Mouse (Mus musculus) left cerebral cortex, adult 9 months (tissue): ENCODE data around the gene Dlec1.

Experiments
- DNase-seq, 2 experiments: peaks; one replicate each; pipeline ENCODE4 v3.0.0; 2022; ENCODE audit warnings: low spot score in 2 of 2

The Dlec1 gene

DNA sequence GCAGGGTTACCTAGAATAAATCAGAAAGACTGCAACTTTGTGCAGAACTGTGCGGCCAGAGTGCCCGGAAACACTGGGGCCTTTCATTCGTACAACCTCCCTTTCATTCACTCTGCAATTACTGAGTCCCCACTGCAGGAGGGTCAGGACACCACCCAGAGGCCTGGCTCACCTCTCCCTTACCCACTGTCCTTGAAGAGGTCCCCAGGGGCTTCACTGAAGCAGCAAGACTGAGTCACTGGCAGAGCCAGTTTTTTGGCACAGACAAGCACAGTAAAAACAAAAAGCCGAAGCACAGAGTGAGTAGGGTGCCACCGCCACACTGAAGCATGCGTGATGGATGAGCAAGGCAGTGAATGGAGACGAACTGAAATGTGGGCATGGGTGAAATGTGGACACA is 12.8 kb upstream of the Dlec1 start:
- no peak for DNase-seq

DNA sequence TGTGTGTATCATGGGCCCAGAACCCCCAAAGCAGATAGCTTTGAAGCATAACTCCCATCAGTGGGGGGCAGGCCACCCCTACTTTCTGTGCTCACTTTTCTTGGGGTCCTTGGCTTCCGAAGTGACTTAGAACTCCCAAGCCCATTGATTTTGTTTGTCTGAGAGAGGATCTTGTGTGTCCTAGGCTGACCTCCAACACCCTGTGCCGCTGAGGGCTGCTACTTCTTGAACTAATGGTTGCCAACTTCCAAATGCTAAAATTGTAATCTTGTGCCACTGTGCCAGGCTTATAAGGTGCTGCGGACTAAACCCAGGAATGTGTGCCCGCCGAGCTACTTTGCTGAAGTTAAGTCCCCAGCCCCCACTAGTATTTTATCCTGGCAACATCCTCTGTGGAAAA is 11.8 kb upstream of the Dlec1 start:
- DNase-seq, result no peak

DNA sequence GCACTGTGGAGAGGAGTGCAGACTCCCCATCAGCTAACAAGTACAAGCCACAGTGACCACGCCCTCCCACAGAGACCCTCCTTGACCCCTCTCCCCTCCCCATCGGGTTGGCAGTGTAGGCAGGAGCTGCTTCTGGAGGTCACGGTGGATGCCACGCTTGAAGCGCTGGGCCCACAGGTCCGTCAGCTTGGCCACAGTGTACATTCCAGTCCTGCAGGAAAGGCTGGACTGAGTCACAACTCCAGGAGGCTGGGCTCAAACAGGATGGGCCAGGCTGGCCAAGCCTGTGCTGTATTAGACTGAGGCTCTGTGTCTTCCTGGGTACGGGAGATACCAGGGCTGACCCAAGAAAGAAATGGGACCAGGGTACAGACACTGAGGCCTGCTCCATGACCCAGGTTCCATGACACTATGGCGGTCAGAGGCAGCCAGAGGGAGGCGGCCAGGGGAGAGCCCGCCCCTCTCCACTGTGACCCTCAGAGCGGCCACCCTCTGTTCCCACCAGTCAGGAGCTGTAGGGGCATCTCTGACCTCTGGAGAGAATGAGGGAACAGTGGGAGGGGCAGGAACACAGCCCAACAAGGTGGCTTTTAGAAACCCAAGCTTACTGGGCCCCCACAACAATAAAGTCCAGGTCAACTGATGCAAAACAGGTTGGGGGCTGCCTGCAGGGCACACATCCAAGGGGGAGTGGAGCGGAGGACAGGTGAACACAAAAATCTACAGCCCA is 10.5 kb upstream of the Dlec1 start:
- no peak for DNase-seq

DNA sequence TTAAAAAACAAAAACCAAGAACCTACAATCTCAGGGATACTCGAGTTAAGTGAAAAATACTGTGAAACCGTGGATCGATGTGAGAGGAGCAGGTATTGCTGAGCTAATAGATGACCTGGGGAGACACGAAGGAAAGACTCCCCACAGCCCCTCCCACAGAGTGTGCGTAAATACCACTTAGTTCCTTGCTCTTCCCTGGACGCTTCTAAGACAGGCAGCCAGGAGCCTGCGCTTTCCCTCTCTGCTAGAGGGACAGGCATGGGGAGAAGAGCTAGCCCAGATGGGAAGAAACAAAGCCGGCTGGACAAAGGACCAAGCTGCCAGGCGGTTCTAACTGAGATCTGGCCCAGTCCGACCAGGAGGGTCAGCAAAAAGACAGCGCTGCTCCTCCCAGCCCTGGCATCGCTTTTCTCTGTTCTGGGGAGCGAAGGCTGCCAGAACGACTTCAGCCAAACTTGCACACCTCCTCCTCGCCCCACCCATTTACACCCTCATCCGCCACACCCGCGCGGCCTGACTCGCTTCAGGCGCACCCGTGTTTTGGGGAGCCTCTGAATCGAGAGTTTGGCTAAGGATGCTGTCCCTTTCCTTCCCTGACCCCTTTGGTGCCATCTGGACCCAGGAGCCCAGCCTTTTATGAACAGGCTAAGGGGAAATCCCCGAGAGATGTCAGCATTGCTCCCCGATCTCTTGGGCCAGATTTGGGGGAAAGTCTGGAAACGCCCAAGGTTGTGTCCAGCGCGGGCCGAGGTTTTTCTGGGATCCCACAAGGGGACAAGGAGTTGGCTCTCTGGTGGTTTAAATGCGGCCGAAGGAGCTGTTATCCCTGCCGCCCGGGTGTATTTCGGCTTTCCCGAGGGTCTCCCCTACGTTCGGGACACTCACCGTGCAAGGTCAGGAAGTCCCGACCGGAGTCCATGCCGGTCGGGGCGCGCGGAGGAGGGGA is 9.5 kb upstream of the Dlec1 start:
- peak in 1 of 2 experiments; percentile 58 for DNase-seq

DNA sequence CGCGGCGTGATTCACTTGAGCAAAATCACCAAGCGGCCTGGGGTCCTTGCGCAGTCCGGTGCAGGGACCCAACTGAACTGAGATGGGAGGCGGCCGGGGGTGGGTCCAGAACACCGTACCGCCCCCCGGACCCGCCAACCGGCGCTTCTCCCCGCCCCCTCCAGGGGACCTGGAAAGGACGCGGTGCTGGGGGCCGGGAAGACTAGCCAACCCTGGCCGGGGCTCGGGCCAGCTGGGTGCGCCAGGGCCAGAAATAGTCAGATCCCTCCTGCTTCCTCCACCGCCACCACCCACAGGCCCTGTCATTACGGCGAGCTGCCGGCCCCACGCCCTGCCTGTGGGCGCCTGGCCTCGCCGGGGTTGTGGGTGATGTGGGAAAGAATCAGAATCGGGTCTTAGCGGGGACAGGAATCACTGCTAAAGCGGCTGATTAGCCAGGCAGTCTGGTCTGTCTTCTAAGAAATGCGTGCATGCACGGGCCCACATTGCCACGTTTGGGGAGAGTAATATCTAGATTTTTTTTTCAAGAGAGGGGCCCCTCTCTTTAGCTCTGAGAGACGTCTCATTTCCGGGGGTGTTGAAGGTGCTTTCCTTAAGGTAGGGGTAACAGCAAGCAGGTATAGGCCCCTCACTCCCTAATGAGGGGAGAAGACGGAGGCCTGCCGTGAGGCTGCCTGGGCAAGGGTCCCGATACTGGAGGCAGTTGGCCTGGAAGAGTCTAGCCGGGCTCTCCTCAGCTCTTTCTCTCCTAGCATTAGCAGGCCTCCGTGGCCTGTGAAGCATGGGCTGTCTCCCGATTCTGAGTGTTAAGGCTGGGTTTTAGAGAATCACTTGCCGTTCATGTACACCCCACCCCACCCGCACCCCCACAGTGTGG is 8.6 kb upstream of the Dlec1 start, which contains the start of gene Plcd1:
TSS of gene Plcd1 (minus strand) at position 84 of the 877 bp plus-strand sequence.
- peak; percentile 54 to 79 for DNase-seq

DNA sequence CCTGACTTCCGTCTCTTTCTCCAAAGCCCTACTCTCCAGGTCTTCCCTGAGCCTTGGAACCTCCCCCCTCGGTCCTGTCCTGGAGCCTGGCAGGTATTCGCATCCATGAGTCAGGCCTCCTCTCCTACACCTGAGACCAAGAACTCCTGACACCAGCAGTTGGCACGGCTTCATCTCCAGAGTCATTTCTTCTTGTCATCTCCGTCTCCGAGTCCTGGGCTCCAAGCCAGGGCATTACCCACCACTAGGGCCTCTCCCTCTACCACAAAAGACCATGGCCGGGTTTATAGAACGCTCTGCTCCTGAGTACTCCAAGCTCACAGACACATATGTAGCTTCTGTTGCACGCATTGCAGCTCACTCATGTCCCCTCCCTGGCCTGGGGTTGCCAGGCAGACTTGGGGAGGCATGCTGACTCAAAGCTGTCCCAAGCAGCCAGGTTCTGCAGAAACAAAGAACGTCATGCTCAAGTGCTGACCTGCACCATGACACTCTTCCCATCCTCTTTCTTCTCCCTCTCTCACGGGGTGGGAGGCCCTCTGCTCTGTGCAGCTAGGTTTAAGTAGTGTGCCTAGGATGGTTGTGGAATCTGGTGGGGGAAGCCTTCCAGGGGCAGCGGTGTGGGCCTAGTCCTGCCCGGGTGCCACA is 7.7 kb upstream of the Dlec1 start:
- DNase-seq, result no peak

DNA sequence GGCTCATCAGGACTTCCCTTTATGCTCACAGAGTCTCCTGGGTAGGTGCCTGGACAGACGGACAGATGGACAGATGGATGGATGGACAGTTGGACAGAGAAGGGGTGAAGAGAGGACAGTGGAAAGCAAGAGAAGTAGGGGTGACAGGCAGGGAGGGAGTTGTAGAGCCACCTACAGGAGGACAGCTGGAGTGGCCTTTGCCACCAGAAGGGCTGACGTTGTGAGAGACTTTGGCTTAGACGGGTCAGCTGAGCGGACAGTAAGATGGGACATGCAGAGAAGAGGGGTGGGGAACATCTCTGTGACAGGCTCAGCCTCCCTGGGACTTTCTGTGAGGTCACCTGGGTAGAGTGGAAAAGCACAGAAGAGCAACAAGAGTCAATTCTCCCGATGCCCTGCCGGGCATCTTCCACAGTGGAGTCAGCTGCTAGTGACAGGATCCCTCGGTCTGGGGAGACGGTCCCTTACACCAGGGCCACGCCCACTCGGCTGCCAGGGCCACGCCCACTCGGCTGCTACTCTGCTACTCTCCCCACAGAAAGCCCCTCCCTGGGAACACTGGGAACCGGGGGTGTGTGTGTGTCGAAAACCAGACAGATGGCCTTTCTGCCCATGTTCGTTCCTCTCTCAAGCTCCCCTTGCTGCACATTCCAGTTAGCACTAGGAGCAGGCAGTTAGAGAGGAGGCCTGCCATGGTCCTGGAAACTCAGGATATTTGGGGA is 1.9 kb upstream of the Dlec1 start:
- no peak for DNase-seq

DNA sequence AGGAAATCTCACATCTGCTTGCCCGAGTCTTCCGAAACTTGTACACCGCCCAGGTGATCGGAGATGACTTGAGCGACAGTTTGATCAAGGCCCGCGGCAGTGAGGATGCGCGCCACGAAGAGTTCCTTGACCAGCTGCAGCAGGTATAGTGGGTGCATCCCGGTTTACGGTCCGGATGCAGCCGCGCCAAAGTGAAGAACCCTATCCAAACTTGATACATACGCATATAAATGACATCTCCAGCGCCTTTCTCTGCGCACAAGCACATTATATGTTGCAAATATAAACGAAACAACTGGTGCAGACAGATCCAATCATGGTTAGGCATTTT is 470 bp downstream of the Dlec1 start:
- DNase-seq, result no peak

DNA sequence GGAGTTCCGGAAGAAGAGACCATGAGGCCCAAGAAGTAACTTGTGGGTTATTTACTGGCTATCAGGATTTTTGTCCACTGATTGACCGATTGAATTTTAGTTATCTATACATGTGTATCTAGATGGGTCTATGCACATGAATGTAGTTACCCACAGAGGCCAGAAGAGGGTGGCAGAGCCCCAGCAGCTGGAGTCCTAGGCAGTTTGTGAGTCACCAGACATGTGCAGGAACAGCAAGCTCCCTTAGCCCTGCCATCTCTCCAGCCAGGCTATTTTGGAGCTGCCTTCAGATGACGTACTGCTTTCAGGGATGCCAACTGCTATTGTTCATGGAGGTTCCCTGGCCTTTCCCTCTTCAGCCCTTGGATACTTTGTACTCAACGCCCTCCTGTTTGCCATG is 5.3 kb downstream of the Dlec1 start:
- DNase-seq, result no peak

DNA sequence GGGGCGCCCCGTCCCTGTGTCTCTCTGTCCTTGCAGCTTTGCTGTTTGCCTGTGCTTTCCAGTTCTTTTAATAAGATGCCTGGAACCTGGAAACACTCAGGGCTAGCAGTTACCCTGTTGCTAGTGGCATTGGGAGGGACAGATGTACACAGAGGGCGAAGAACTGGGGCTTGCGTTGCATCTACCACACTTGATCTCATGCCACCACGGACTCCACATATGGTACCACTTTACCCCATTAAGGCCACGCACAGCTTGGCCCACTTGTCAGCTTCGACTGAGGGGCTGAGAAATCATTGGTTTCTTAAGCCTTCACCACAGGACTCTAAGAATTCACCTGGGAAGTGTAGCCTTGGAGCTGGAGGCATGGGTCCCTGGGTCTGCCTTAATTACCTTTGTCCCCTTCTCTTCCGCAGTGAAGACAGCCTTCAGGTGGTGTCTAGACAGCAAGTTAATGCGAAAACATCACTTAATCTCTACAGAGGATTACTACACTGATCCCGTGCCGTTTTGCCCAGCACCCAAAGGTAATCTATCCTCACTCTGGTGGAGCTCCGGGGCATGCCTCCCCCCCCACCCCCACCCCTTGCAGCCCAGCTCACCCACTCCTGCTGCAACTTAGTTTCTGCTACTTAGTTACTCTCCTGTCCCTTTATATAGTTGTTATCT is 7.5 kb downstream of the Dlec1 start:
- no peak for DNase-seq

DNA sequence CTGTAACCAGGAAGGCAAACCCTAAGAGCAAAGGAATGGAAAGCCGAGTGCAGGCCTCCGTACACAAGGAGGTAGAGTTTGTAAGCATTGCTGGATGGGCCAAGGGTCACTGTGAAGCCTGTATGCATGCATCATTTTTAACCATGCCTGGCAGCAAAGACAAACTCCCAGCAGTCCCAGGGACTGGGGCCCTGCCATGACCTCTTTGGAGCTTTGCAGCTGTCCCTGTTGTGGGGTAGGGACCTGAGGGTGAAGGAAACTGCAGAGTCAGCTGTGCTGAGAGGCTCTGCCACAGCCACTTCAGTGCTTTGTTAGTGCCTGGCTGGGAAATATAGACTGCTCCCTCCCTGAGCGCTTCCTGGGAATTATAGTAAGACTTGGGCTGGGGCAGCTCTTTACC is 8.4 kb downstream of the Dlec1 start:
- no peak for DNase-seq

DNA sequence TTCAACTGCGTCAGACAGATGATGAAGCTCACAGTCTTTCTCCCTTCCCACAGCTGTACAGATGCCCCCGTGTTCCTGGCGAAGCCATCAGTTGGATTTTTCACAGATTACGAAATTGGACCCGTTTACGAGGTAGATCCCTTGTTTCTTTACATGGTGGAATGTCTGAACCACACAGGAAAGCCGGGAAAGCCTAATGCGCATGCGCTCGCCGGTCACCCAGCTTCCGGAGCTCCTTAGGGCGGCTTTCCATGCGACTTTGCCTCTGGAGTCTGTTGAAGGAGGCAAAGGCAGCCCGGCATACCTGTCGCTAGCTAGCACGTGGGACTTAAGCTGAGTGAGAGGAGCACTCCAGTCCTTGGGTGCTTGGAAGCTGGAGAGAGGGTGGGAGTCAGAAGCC is 12.6 kb downstream of the Dlec1 start:
- no peak for DNase-seq

DNA sequence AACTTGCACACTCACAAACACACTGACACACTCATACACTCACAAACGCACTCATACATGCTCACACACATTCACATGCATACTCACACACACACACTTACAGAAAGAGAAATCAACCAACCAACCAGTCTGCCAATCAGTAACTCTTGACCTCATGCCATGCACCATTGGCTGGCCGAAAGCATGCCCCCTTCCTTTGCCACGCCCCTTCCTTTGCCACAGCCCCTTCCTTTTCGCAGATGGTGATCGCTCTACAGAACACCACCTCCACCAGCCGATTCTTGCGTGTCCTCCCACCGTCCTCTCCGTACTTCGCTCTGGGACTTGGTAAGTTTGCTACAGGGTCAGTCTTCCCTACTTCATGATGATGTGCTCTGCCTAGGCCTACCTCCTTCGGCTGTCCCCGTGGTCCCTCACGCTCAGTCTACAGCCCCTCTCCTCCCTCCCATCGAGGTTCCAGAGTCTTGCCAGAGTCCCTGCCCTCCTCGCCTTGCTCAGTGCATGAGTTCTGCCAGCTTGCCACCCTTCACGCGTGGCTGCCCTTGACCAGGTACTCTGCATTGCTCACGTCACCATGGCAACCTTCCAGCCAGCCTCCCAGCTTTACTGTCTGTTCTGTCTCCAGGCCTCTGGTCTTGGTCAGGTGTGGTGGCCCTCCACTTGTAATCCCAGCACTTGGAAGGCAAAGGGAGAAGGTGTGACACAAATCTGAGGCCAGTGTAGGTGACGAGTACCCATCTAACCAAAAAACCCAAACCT is 17.3 kb downstream of the Dlec1 start:
- no peak for DNase-seq

DNA sequence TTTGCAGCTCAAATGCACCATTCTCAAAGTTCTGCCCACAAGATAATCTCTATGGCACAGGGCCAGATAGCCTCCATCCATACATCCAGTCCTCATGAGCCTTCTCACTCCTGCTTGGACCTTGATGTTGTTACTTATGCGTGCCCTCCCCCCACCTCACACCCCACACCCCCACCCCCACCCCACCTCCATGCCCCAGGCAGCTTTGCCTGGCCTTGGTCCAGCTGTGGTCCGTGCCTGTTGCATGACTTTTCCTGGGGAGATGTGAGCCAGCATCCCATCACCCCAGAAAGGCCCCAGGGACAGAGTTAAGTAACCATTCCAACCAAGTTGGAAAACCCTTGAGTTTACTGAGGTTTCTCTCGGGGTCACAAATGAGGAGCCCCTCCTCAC is 17.9 kb downstream of the Dlec1 start:
- no peak for DNase-seq

DNA sequence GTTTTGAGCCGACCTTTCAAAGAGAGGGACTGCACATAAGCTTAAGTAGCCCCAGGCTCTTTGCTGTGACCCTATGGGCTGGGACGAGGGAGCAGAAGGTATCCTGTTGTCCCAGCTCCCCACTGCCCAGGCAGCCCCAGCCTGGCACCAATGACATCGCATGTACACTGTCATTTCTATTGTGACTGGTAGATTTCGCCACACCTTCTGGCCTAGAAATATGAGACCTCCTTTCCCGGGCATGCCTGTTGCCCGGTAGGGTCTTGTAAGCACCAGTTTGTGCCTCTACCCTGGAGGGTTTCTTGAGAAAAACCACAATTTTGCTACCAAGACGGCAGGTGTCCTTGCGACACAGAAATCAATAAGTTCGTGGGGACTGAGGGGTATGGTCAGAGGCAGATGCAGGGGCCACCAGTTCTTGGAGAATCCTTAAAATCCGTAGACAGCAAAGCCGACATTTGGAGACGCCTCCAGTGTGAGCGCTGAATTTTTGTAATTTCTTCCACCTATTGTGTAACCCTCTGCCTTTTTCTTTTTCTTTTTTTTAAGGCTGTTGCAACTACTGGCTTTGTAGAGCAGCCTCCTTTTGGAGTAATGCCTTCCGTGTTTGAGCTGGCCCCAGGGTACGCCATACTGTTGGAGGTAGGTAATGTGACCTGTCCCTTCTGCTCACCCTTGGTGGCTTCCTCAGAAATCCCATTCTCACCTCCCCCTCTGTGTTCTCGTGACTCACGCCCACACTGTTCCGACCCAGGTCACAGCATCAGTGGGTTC is 20.5 kb downstream of the Dlec1 start:
- no peak for DNase-seq

DNA sequence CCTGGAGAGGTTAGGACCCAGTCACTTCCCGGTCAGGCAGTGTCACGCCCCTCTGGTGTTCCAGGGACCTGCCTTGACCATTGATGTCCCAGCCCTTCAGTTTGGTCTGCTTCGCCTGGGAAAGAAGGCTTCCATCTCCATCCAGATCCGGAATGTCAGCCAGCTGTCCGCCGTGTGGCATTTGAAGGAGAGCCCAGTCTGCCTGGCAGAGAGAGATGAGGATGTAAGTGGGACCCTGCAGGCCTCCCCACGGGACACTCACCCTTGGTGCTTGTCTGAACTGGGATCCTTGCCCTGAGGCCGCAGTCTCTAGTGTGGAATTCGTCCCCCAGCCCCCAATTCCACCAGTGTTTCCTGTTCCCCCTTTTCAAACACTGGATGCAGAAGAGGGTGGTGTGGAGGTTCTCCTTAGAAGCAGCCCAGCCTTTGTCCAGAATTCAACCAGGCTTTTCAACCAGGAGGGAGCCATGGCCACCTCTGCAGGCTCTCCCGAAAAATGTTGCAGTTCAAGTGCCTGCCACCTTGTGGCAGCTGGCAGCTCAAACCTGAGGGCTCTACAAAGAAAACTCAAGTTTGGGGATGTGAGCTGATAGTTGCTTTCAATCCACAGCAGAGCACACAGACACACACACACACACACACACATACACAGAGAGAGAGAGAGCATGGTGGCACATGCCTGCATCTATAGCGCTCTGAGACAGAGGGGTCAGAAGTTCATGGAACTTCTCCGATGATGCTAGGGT is 26.3 kb downstream of the Dlec1 start:
- DNase-seq, result no peak

DNA sequence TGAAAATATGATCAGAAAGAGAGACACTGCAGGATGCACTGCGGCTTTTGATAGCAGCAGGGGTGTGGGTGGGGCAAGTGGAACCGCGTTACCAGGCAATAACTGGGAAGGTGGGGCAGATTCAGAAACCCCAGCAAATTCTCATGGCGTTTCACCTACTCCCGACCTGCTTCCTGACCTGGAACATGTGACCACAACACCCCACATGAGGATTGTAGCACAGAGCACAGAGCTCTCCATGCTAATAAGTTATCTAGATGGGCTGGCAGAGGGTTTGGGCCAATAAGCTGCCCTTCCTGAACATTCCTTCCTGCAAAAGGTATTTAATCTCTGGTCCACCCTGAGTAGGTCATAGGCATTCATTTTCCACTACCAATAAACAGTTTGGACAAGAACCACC is 28.4 kb downstream of the Dlec1 start:
- no peak for DNase-seq

DNA sequence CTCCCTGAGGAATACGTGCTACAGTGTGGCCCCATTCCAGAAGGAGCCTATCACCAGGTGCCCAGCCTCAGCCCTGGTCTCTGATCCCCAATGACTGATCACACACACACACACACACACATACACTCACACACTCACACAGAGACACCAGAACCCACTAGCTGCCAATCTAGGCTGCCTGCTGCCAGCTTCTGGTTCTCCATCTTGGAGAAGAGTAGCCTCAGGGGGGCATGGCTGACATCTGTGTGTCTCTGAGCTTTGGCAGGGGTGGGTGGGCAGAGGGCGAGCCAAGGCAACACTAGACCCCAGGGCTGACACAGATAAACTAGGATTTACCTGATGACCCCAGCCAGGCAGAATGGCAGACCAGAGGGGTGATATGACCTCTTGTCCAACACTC is 36.6 kb downstream of the Dlec1 start:
- no peak for DNase-seq
